Mouse (Mus musculus) stomach, embryonic 14.5 days (tissue): ENCODE results near the gene Syn3. TPM values are rescaled to one million over a fixed set of nuclear protein-coding genes. Genes with fewer than 3 reads are reported as not detected.

ENCODE experiments used
- ATAC-seq: fragments of 200-750 bp; cut with Nextera tagmentation; 2 replicates; pipeline ENCODE4 v1.8.0; 2017; ENCODE audit warnings: low read depth, moderate TSS enrichment; ENCODE audit not compliant: insufficient number of reproducible peaks, insufficient read depth, low FRiP score
- H3K27ac ChIP-seq: fragments of 300-500 bp; sonication (generic); 2 replicates; pipeline ENCODE4 v1.5.1; 2014; ENCODE audit warnings: mild to moderate bottlenecking, low read length, moderate library complexity, mixed read lengths
- H3K27me3 ChIP-seq: fragments of 300-500 bp; sonication (generic); 2 replicates; pipeline ENCODE4 v1.6.1; 2014; ENCODE audit warnings: low read length, control low read depth, mixed read lengths; ENCODE audit not compliant: control insufficient read depth, insufficient read depth
- H3K36me3 ChIP-seq: fragments of 300-500 bp; sonication (generic); 2 replicates; pipeline ENCODE4 v1.6.1; 2014; ENCODE audit warnings: mild to moderate bottlenecking, control low read depth, low read length, moderate library complexity, mixed read lengths; ENCODE audit not compliant: control insufficient read depth, insufficient read depth
- H3K4me1 ChIP-seq: fragments of 300-500 bp; sonication (generic); 2 replicates; pipeline ENCODE4 v1.6.1; 2014; ENCODE audit warnings: low read length, control low read depth, mixed read lengths; ENCODE audit not compliant: control insufficient read depth, insufficient read depth
- H3K4me2 ChIP-seq: fragments of 300-500 bp; sonication (generic); replicated peaks from 2 replicates; pipeline ENCODE4 v1.6.1; 2014; ENCODE audit warnings: low read depth, low read length, control low read depth
- H3K4me3 ChIP-seq: fragments of 300-500 bp; sonication (generic); 2 replicates; pipeline ENCODE4 v1.5.1; 2014; ENCODE audit warnings: low read depth, low read length, control low read depth
- H3K9ac ChIP-seq: fragments of 300-500 bp; sonication (generic); replicated peaks from 2 replicates; pipeline ENCODE4 v1.6.1; 2014; ENCODE audit warnings: low read depth, mild to moderate bottlenecking, control low read depth, low read length, moderate library complexity, mixed read lengths
- H3K9me3 ChIP-seq: fragments of 300-500 bp; sonication (generic); 2 replicates; pipeline ENCODE4 v1.6.1; 2016; ENCODE audit warnings: low read depth, low read length, control low read depth; ENCODE audit not compliant: control insufficient read depth
- WGBS: fragments of 180-500 bp; shearing (Covaris S2); extraction: QIAGEN DNeasy Blood & Tissue Kit; methylation state at CpG from one replicate; pipeline ENCODE4 v1.1.7; 2014; 5-methylcytosine and 5-hydroxymethylcytosine counted together
- polyA plus RNA-seq: library from polyadenylated mRNA; unstranded; fragments of >200 nt; fragmentation: Nextera tagmentation; extraction: Ambion mirVana; gene quantifications from 2 replicates; pipeline ENCODE4 v1.2.1, GENCODE M21; 2014

The Syn3 gene
- polyA plus RNA-seq, 1 experiment from 2014 or later, result 5.8 TPM

DNA sequence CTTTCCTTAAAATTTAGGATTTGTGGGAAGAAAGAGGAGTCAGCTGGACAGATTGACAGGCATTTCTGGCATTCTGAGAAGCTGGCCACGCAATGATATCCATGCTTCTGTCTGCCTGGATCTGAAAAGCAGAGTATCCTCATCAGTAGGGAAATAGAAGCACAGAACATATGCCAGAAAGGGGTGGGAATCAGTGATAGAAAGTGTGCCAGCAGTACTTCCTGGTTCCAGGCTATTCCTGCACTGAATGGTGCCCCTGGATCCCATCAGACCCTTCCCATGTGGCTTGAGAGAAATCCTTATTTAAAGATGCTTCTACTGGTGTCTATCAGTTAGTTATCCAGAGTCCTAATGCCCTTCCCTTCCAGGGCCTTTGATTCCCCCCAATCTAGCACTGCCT lies 249.4 kb downstream of the Syn3 start:
- Histone ChIP-seq H3K4me2 (no peak overlapping the region), H3K4me3 (no peak overlapping the region), H3K36me3 (no peaks in the 10 kb centered on the region), H3K9ac (no peak overlapping the region), H3K9me3 (no peaks in the 10 kb centered on the region), H3K4me1 (no peaks in the 10 kb centered on the region), H3K27me3 (no peaks in the 10 kb centered on the region), H3K27ac (no peak overlapping the region)
- 78% methylated on average over 1 of the region's 1 CpGs for WGBS
- ATAC-seq, result no peak

DNA sequence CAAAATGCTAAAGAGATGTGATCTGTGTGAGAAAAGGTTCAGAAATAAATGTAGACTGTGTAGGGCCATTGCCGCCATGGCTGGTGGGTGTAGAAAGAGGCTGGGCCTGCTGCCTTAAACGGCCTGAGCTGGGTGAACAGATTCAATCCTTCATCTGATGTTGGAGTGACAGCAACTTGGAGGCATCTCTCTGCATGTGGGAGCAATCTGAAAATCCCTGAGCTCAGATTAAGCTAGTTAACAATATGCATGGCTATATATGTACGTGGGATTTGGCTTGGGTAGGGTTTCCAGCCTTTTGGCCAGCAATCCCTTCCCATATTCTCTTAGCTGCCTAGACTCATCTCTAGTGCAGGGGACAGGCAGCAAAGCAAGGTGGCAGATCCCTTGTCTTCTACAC lies 249.9 kb downstream of the Syn3 start:
- H3K36me3 ChIP-seq, result no peaks in the 10 kb centered on the region
- no peak overlapping the region for H3K9ac ChIP-seq
- H3K27ac ChIP-seq, result no peak overlapping the region
- no peaks in the 10 kb centered on the region for H3K9me3 ChIP-seq
- H3K27me3 ChIP-seq, result no peaks in the 10 kb centered on the region
- WGBS, result 84% methylated on average over 3 of the region's 3 CpGs
- no peak overlapping the region for H3K4me2 ChIP-seq
- no peak for ATAC-seq
- H3K4me1 ChIP-seq, result no peaks in the 10 kb centered on the region
- no peak overlapping the region for H3K4me3 ChIP-seq

DNA sequence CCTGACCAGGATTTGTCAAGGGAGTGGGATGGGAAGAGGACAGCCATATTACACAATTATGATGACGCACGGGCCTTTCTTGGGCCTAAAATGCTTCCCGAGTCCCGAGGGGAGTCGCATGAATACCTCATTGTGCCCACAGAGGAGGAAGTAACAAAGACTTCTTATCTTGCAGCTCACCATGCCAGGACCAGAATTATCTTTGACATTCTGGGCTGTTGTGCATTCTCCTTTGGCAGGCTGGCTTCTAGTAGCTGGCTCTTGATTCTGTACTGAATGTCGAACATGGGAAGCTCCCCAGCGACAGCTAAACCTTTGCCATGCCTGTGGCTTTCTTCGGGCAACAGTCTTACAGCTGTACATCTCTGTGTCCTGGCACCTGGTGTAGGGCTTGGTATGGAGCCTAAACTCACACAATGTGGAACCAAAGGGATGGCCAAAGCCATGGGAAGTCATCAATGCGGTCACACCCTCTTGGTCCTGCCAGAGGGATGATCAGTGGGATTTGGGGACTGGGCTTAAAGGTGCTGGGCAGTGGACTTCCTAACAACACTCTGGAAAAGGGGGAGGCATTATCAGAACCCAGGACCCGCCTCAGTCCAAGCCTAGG lies 250.5 kb downstream of the Syn3 start:
- Histone ChIP-seq H3K36me3 (no peaks in the 10 kb centered on the region), H3K27ac (no peak overlapping the region), H3K9me3 (no peaks in the 10 kb centered on the region), H3K4me2 (no peak overlapping the region), H3K4me3 (no peak overlapping the region), H3K4me1 (no peaks in the 10 kb centered on the region), H3K9ac (no peak overlapping the region), H3K27me3 (no peaks in the 10 kb centered on the region)
- 89% methylated on average over 10 of the region's 10 CpGs for WGBS
- ATAC-seq, result no peak

DNA sequence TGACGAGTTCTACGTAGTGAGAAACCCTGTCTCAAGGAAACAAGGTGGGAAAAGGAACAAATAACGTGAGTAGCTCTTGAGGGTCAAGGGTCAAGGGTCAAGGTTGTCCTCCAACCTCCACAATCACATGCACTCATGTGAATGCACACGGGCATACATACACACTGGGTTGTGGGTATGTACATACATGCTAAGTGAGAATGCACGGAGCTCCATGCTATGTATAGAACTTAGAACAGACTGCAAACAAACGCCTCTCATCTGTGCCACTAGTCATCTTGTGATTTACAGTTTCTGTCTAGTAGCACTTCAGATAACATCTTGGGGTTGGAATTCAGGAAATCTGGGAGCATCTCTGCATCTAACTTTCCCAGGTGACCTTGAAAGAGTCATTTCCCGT lies 253.3 kb downstream of the Syn3 start:
- 85% methylated on average over 7 of the region's 7 CpGs for WGBS
- no peaks in the 10 kb centered on the region for H3K4me1 ChIP-seq
- no peaks in the 10 kb centered on the region for H3K36me3 ChIP-seq
- no peak overlapping the region for H3K9ac ChIP-seq
- no peak overlapping the region for H3K27ac ChIP-seq
- no peak for ATAC-seq
- no peak overlapping the region for H3K4me2 ChIP-seq
- H3K4me3 ChIP-seq, result no peak overlapping the region
- no peaks in the 10 kb centered on the region for H3K27me3 ChIP-seq
- no peaks in the 10 kb centered on the region for H3K9me3 ChIP-seq

DNA sequence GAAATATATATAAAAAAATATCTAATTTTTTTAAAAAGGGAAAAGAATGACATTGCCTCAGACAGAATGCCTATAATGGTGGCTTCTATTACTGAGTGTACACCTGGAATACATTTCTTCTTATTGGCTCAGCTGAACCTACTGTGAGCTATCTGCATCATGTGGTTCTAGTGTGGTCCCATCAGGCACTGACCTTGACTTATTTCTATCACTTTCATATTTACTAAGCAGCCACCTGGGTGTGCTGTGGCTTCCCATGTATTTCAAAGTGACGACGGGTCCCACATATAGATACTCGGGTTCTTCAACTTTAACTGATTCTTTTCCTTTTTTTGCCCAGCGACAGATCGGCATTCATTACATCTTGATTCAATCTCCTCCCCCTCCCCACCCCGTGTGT lies 255.2 kb downstream of the Syn3 start:
- Histone ChIP-seq H3K27me3 (no peaks in the 10 kb centered on the region), H3K9me3 (no peaks in the 10 kb centered on the region), H3K36me3 (no peaks in the 10 kb centered on the region), H3K4me3 (no peak overlapping the region), H3K9ac (no peak overlapping the region), H3K27ac (no peak overlapping the region), H3K4me2 (no peak overlapping the region), H3K4me1 (no peaks in the 10 kb centered on the region)
- WGBS, result 92% methylated on average over 6 of the region's 6 CpGs
- ATAC-seq, result no peak

DNA sequence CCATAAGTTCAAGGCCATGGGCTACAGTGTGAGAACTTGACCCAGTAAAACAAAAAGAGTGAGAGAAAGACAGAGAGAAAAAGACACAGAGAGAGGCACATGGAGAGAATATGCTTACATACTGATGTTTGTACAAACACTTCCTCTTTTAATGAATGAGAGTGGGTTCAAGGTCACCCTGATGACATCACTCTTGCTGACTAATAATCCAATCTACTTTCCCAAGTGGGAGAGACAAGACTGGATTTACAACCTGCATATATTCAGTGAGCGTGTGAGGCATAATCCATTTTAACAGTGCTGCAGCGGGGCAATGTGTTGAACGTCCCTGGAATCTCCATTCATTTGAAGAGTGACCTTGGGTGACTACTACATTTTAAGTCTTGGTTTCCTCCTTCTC lies 256.0 kb downstream of the Syn3 start:
- H3K9me3 ChIP-seq, result no peaks in the 10 kb centered on the region
- no peak for ATAC-seq
- H3K4me2 ChIP-seq, result no peak overlapping the region
- H3K9ac ChIP-seq, result no peak overlapping the region
- no peaks in the 10 kb centered on the region for H3K27me3 ChIP-seq
- no peak overlapping the region for H3K4me3 ChIP-seq
- 61% methylated on average over 3 of the region's 3 CpGs for WGBS
- no peaks in the 10 kb centered on the region for H3K4me1 ChIP-seq
- no peak overlapping the region for H3K27ac ChIP-seq
- H3K36me3 ChIP-seq, result no peaks in the 10 kb centered on the region

DNA sequence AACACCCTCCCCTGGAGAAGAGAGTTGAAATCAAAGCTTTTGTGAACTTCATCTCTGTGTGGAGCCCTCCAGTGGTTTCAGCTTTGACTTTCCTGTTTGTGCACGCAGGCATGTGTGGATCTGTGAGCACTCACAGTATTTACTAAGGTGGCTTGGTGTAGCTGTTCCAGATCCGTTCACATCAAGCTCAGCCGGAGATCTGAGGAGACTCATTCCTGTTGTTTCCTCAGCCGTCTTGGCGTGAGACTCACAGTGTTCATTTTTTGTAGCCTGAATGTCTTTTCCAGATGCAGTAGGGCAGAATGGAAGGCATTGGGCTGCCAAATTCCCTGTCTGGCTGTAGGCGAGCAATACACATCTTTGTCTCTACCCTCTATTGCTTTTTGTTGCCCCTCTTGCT lies 268.7 kb downstream of the Syn3 start:
- no peak overlapping the region for H3K27ac ChIP-seq
- WGBS, result 84% methylated on average over 6 of the region's 6 CpGs
- no peaks in the 10 kb centered on the region for H3K27me3 ChIP-seq
- no peak overlapping the region for H3K4me3 ChIP-seq
- H3K9ac ChIP-seq, result no peak overlapping the region
- no peaks in the 10 kb centered on the region for H3K4me1 ChIP-seq
- no peaks in the 10 kb centered on the region for H3K9me3 ChIP-seq
- ATAC-seq, result no peak
- H3K36me3 ChIP-seq, result no peaks in the 10 kb centered on the region
- H3K4me2 ChIP-seq, result no peak overlapping the region

DNA sequence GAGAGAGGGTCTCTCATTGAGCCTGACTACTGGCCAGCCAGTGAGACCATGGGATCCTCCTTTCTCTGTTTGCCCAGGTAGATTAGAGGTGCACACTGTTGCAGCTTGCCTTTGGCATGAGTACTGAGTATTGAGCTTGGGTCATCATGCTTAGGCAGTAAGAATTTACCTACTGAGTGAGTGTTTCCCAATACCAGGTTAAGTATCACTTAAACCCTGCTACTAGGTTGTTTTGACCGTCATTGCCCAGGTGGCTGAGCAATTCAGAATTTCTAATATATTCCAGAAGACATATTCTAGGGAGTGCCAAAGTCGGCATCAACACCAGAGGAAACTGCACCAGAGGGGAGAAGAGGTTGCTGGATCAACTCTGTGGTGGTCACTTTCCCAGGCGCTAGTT lies 273.2 kb downstream of the Syn3 start:
- no peak overlapping the region for H3K27ac ChIP-seq
- WGBS, result 87% methylated on average over 3 of the region's 3 CpGs
- no peaks in the 10 kb centered on the region for H3K9me3 ChIP-seq
- no peak overlapping the region for H3K9ac ChIP-seq
- no peak overlapping the region for H3K4me3 ChIP-seq
- H3K36me3 ChIP-seq, result no peaks in the 10 kb centered on the region
- no peaks in the 10 kb centered on the region for H3K4me1 ChIP-seq
- no peaks in the 10 kb centered on the region for H3K27me3 ChIP-seq
- no peak overlapping the region for H3K4me2 ChIP-seq
- ATAC-seq, result no peak

DNA sequence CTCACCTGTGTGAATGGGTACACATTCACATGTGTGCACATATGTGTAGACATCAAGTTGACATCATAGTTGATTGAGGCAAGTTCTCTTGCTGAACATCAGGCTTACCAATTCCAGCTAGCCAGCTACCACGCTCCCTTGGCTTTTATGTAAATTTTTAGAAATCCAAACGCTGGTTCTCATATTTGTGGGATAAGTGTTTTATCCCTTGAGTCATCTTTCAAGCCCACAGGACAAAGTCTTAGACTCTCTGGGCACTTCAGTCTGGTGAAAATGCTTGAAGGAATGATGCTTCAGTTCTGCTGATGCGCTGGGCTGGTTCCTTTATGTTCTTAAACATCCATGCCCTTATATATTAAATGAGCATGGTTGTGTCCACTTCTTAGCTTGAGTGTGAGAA lies 279.7 kb downstream of the Syn3 start:
- Histone ChIP-seq H3K4me1 (no peaks in the 10 kb centered on the region), H3K27me3 (no peaks in the 10 kb centered on the region), H3K4me3 (no peak overlapping the region), H3K4me2 (no peak overlapping the region), H3K27ac (no peak overlapping the region), H3K9me3 (no peaks in the 10 kb centered on the region), H3K36me3 (no peaks in the 10 kb centered on the region), H3K9ac (no peak overlapping the region)
- WGBS, result 83% methylated on average over 3 of the region's 3 CpGs
- ATAC-seq, result no peak
